Comparison of ENCODE assay signal across 10 mouse cellular contexts in the genomic region with DNA sequence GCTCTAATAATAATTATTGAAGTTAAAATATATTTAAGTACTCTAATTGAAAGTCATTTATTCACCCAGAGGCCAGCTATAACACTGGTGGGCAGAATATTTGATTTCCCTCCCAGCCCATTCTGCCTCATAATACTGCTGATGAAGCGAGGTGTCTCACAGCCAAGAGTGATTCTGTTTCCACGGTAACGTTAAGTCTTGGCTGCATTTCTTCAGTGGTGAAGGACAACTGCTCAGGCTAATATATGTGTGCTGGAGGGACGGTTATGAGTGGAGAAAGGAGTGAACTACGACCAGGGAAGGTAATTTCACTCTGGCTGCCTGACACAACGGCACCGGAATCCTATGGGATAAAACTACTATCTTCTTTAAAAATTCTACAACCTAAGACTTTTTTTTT.
DNase-seq lines count a peak whose midpoint lies in the region; ATAC-seq and TF ChIP-seq lines count a peak whose summit lies in the region.
"Had no signal": no experiment of that assay in that cellular context is flagged by ENCODE, and none has a peak within 500 bp of the region (broad histone marks: within the 10 kb centered on the region; RNA-seq: fewer than 3 reads in every experiment).

No protein-coding gene starts in this region.

- H3K4me1 ChIP-seq in forebrain, embryonic 16.5 days (replicated peaks; ENCODE audit: control insufficient read depth, insufficient read depth, low read length), result peaks cover 3% of the 10 kb centered on the region
- H3K4me1 ChIP-seq in midbrain, postnatal 0 days (ENCODE audit: insufficient read depth, low read length), result peaks cover 4% of the 10 kb centered on the region; the same call in 1 of the 2 replicates
- H3K4me1 ChIP-seq: heart, embryonic 10.5 days had no signal

- no peak overlapping the region for H3K4me2 ChIP-seq in forebrain, embryonic 16.5 days (ENCODE audit: low read length)
- H3K4me2 ChIP-seq in midbrain, postnatal 0 days (ENCODE audit: low read depth, low read length, poor library complexity, severe bottlenecking), result peak overlapping the region; percentile 22; the same call in 1 of the 2 replicates

- TF ChIP-seq CTCF in left cerebral cortex, adult 2 months (IDR thresholded peaks at IDR 0.05), result no peak
- TF ChIP-seq CTCF in midbrain, postnatal 0 days (IDR thresholded peaks at IDR 0.05), result no peak

- no peaks in the 10 kb centered on the region for H3K27me3 ChIP-seq in forebrain, embryonic 16.5 days (replicated peaks; ENCODE audit: control insufficient read depth, insufficient read depth, low read length)
- no peaks in the 10 kb centered on the region for H3K27me3 ChIP-seq in midbrain, postnatal 0 days (ENCODE audit: insufficient read depth, low read length)

- H3K4me3 ChIP-seq in left cerebral cortex, adult 2 months, result no peak overlapping the region
- H3K4me3 ChIP-seq in forebrain, embryonic 16.5 days (replicated peaks; ENCODE audit: low read length), result no peak overlapping the region
- H3K4me3 ChIP-seq in midbrain, postnatal 0 days (ENCODE audit: low read depth, low read length), result no peak overlapping the region
- H3K4me3 ChIP-seq: heart, embryonic 10.5 days had no signal

- no peak overlapping the region for H3K9ac ChIP-seq in forebrain, embryonic 16.5 days (replicated peaks; ENCODE audit: low read depth, low read length)
- no peak overlapping the region for H3K9ac ChIP-seq in midbrain, postnatal 0 days (replicated peaks; ENCODE audit: low read length, poor library complexity, severe bottlenecking)

- intact Hi-C loops in left cerebral cortex, postnatal 25 days (cut with DNase I), result no loop called here
- intact Hi-C loops in left cerebral cortex, adult 2 months (cut with DNase I), result loop anchor here (10.0 kb wide), 1 partner anchor 382 kb away; a partner anchor contains a TSS
- intact Hi-C loops in gastrocnemius, postnatal 14 days (cut with DNase I; ENCODE audit: low total_unique reads), result no loop called here

- peak; percentile 34 to 55 for DNase-seq in left cerebral cortex, postnatal 25 days (ENCODE audit: low spot score in 2 of 2)
- no peak for DNase-seq in left cerebral cortex, adult 2 months (ENCODE audit: extremely low spot score in 1 of 2, low spot score in 2 of 2)
- DNase-seq in embryo, embryonic 10.5 days (ENCODE audit: low spot score), result peak; percentile 9
- peak; percentile 68 for DNase-seq in midbrain, postnatal 0 days (ENCODE audit: low spot score)
- DNase-seq in gastrocnemius, postnatal 14 days, result no peak
- DNase-seq: cerebellum, adult 11-12 months; kidney, postnatal 4 days had no signal

- no peaks in the 10 kb centered on the region for H3K36me3 ChIP-seq in forebrain, embryonic 16.5 days (ENCODE audit: control insufficient read depth, insufficient read depth)
- no peaks in the 10 kb centered on the region for H3K36me3 ChIP-seq in midbrain, postnatal 0 days (ENCODE audit: insufficient read depth, low read length)
- H3K36me3 ChIP-seq: heart, embryonic 10.5 days had no signal

- ATAC-seq in forebrain, embryonic 16.5 days, result peak; percentile 93
- ATAC-seq in midbrain, postnatal 0 days (ENCODE audit: low FRiP score), result peak; percentile 79
- ATAC-seq in granulocyte monocyte progenitor cell, adult 5-6 weeks (replicated peaks; ENCODE audit: poor library complexity, severe bottlenecking), result no peak

- WGBS in forebrain, embryonic 16.5 days, result 36% methylated on average over 7 of the region's 7 CpGs
- 26% methylated on average over 7 of the region's 7 CpGs for WGBS in midbrain, postnatal 0 days

- H3K9me3 ChIP-seq in forebrain, embryonic 16.5 days (ENCODE audit: control insufficient read depth, low read length), result no peaks in the 10 kb centered on the region
- no peaks in the 10 kb centered on the region for H3K9me3 ChIP-seq in midbrain, postnatal 0 days (ENCODE audit: low read length)
- H3K9me3 ChIP-seq: heart, embryonic 10.5 days had no signal

- H3K27ac ChIP-seq in left cerebral cortex, adult 2 months, result no peak overlapping the region
- H3K27ac ChIP-seq in forebrain, embryonic 16.5 days (ENCODE audit: low read length), result no peak overlapping the region
- peak overlapping the region; percentile 59 for H3K27ac ChIP-seq in midbrain, postnatal 0 days (ENCODE audit: low read depth, low read length)
- H3K27ac ChIP-seq: heart, embryonic 10.5 days had no signal

Comparison
In these comparisons a context has a peak if more than half of its experiments do, and no peak if none do; other contexts are left out.
1. DNase-seq: peak in left cerebral cortex, postnatal 25 days (2 of 2), embryo, embryonic 10.5 days (single experiment) and midbrain, postnatal 0 days (single experiment); none in left cerebral cortex, adult 2 months (0 of 2) and gastrocnemius, postnatal 14 days (single experiment).